Mouse (Mus musculus): ENCODE results near the gene 1700029H14Rik. TPM values are rescaled to one million over a fixed set of nuclear protein-coding genes. Genes with fewer than 3 reads are reported as not detected.
A peak's percentile ranks its signal among the peaks of the same experiment; 100 is the strongest.

The 1700029H14Rik gene
- polyA plus RNA-seq, 1 experiment from 2014 or later, result not detected

GRCm38 (mm10) chr8:13517284-13517781, 44.9 kb downstream of the 1700029H14Rik start:
- H3K27ac ChIP-seq (ENCODE audit: low read depth, low read length), result no peak overlapping the region
- 87% methylated on average over 6 of the region's 6 CpGs for WGBS

GRCm38 (mm10) chr8:13516728-13517127, 45.5 kb downstream of the 1700029H14Rik start:
- 0 out of 2 replicates have a peak overlapping the region, but pooled peaks have one; percentile 46 for H3K27ac ChIP-seq (ENCODE audit: low read depth, low read length)
- 0 out of 2 replicates have a peak, but pooled peaks have one; percentile 17 for TF ChIP-seq CTCF (IDR thresholded peaks at IDR 0.05; ENCODE audit: low read depth)
- H3K4me3 ChIP-seq (ENCODE audit: low read depth, low read length), result no peak overlapping the region
- no peak for ATAC-seq
- no peaks in the 10 kb centered on the region for H3K27me3 ChIP-seq (replicated peaks; ENCODE audit: control insufficient read depth, insufficient read depth, low read length)
- H3K4me1 ChIP-seq (replicated peaks; ENCODE audit: control insufficient read depth, insufficient read depth, low read length), result peaks cover 20% of the 10 kb centered on the region
- H3K36me3 ChIP-seq (ENCODE audit: control insufficient read depth, insufficient read depth), result no peaks in the 10 kb centered on the region
- H3K9ac ChIP-seq (ENCODE audit: low read depth, low read length), result no peak overlapping the region
- 57% methylated on average over 5 of the region's 5 CpGs for WGBS
- no peak overlapping the region for H3K4me2 ChIP-seq (replicated peaks; ENCODE audit: low read depth)
- no peaks in the 10 kb centered on the region for H3K9me3 ChIP-seq (ENCODE audit: control insufficient read depth)

More at GRCm38 (mm10) chr8:13517284-13517781, 44.9 kb downstream of the 1700029H14Rik start:
- no peak for ATAC-seq
- Histone ChIP-seq H3K4me2 (replicated peaks; ENCODE audit: low read depth) (no peak overlapping the region), H3K9ac (ENCODE audit: low read depth, low read length) (no peak overlapping the region), H3K27me3 (replicated peaks; ENCODE audit: control insufficient read depth, insufficient read depth, low read length) (no peaks in the 10 kb centered on the region), H3K9me3 (ENCODE audit: control insufficient read depth) (no peaks in the 10 kb centered on the region), H3K4me3 (ENCODE audit: low read depth, low read length) (no peak overlapping the region), H3K4me1 (replicated peaks; ENCODE audit: control insufficient read depth, insufficient read depth, low read length) (peaks cover 22% of the 10 kb centered on the region), H3K36me3 (ENCODE audit: control insufficient read depth, insufficient read depth) (no peaks in the 10 kb centered on the region)
- no peak for TF ChIP-seq CTCF (IDR thresholded peaks at IDR 0.05; ENCODE audit: low read depth)

GRCm38 (mm10) chr8:13516011-13516442, 46.2 kb downstream of the 1700029H14Rik start:
- Histone ChIP-seq H3K27ac (ENCODE audit: low read depth, low read length) (peak overlapping the region; percentile 46; the same call in 1 of the 2 replicates), H3K4me2 (replicated peaks; ENCODE audit: low read depth) (no peak overlapping the region), H3K27me3 (replicated peaks; ENCODE audit: control insufficient read depth, insufficient read depth, low read length) (no peaks in the 10 kb centered on the region), H3K9ac (ENCODE audit: low read depth, low read length) (peak overlapping the region; percentile 22; the same call in 1 of the 2 replicates), H3K9me3 (ENCODE audit: control insufficient read depth) (no peaks in the 10 kb centered on the region), H3K36me3 (ENCODE audit: control insufficient read depth, insufficient read depth) (no peaks in the 10 kb centered on the region), H3K4me1 (replicated peaks; ENCODE audit: control insufficient read depth, insufficient read depth, low read length) (peaks cover 17% of the 10 kb centered on the region; the same call in 1 of the 2 replicates), H3K4me3 (ENCODE audit: low read depth, low read length) (no peak overlapping the region)
- ATAC-seq, result peak; percentile 56
- no peak for TF ChIP-seq CTCF (IDR thresholded peaks at IDR 0.05; ENCODE audit: low read depth)
- WGBS, result 32% methylated on average over 7 of the region's 7 CpGs

GRCm38 (mm10) chr8:13513556-13514370, 48.5 kb downstream of the 1700029H14Rik start:
- Histone ChIP-seq H3K4me3 (ENCODE audit: low read depth, low read length) (no peak overlapping the region), H3K36me3 (ENCODE audit: control insufficient read depth, insufficient read depth) (no peaks in the 10 kb centered on the region), H3K9ac (ENCODE audit: low read depth, low read length) (no peak overlapping the region), H3K4me1 (replicated peaks; ENCODE audit: control insufficient read depth, insufficient read depth, low read length) (peaks cover 9% of the 10 kb centered on the region; the same call in 1 of the 2 replicates), H3K27me3 (replicated peaks; ENCODE audit: control insufficient read depth, insufficient read depth, low read length) (no peaks in the 10 kb centered on the region), H3K4me2 (replicated peaks; ENCODE audit: low read depth) (no peak overlapping the region), H3K9me3 (ENCODE audit: control insufficient read depth) (no peaks in the 10 kb centered on the region), H3K27ac (ENCODE audit: low read depth, low read length) (no peak overlapping the region)
- no peak for ATAC-seq
- WGBS, result 81% methylated on average over 5 of the region's 5 CpGs
- TF ChIP-seq CTCF (IDR thresholded peaks at IDR 0.05; ENCODE audit: low read depth), result no peak

- no peak for TF ChIP-seq CTCF (IDR thresholded peaks at IDR 0.05; ENCODE audit: low read depth)
- 25% methylated on average over 6 of the region's 6 CpGs for WGBS
- Histone ChIP-seq H3K36me3 (ENCODE audit: control insufficient read depth, insufficient read depth) (no peaks in the 10 kb centered on the region), H3K9ac (ENCODE audit: low read depth, low read length) (no peak overlapping the region), H3K4me1 (replicated peaks; ENCODE audit: control insufficient read depth, insufficient read depth, low read length) (peaks cover 14% of the 10 kb centered on the region), H3K4me3 (ENCODE audit: low read depth, low read length) (no peak overlapping the region), H3K4me2 (replicated peaks; ENCODE audit: low read depth) (no peak overlapping the region), H3K27ac (ENCODE audit: low read depth, low read length) (no peak overlapping the region), H3K27me3 (replicated peaks; ENCODE audit: control insufficient read depth, insufficient read depth, low read length) (no peaks in the 10 kb centered on the region), H3K9me3 (ENCODE audit: control insufficient read depth) (no peaks in the 10 kb centered on the region)
- peak; percentile 37; the same call in 1 of the 2 replicates for ATAC-seq
Observed at GRCm38 (mm10) chr8:13512677-13513076, 49.6 kb downstream of the 1700029H14Rik start.

- Histone ChIP-seq H3K36me3 (ENCODE audit: control insufficient read depth, insufficient read depth) (no peaks in the 10 kb centered on the region), H3K27me3 (replicated peaks; ENCODE audit: control insufficient read depth, insufficient read depth, low read length) (no peaks in the 10 kb centered on the region), H3K4me1 (replicated peaks; ENCODE audit: control insufficient read depth, insufficient read depth, low read length) (peaks cover 16% of the 10 kb centered on the region), H3K27ac (ENCODE audit: low read depth, low read length) (no peak overlapping the region), H3K9me3 (ENCODE audit: control insufficient read depth) (no peaks in the 10 kb centered on the region), H3K9ac (ENCODE audit: low read depth, low read length) (no peak overlapping the region), H3K4me2 (replicated peaks; ENCODE audit: low read depth) (no peak overlapping the region), H3K4me3 (ENCODE audit: low read depth, low read length) (no peak overlapping the region)
- TF ChIP-seq CTCF (IDR thresholded peaks at IDR 0.05; ENCODE audit: low read depth), result no peak
- 83% methylated on average over 5 of the region's 5 CpGs for WGBS
- no peak for ATAC-seq
Observed at GRCm38 (mm10) chr8:13512016-13512415, 50.2 kb downstream of the 1700029H14Rik start.
